Mouse (Mus musculus): ENCODE results near the gene Timp3. TPM values are rescaled to one million over a fixed set of nuclear protein-coding genes. Genes with fewer than 3 reads are reported as not detected.
"Not testable (repeated sequence)": the region's sequence is repeated elsewhere in the genome, so short reads cannot be mapped to it uniquely, and the experiment has no call there.

Gene Timp3
- total RNA-seq, 2 experiments from 2014 or later, result 48.0 to 62.4 TPM

- DNase-seq, result no peak
Observed at GRCm38 (mm10) chr10:86352521-86352920, 52.3 kb downstream of the Timp3 start.

GRCm38 (mm10) chr10:86356819-86357563 is 56.8 kb downstream of the Timp3 start:
- DNase-seq, result peak; percentile 4

- DNase-seq, result no peak
Observed at GRCm38 (mm10) chr10:86358307-86358975, 58.3 kb downstream of the Timp3 start.

GRCm38 (mm10) chr10:86359208-86359607 is 59.0 kb downstream of the Timp3 start:
- no peak for DNase-seq

GRCm38 (mm10) chr10:86359699-86360098 is 59.5 kb downstream of the Timp3 start:
- peak; percentile 32 for DNase-seq

GRCm38 (mm10) chr10:86363669-86364309 is 63.6 kb downstream of the Timp3 start:
- DNase-seq, result no peak

- DNase-seq, result no peak
Observed at GRCm38 (mm10) chr10:86365632-86366092, 65.5 kb downstream of the Timp3 start.

- no peak for DNase-seq
Observed at GRCm38 (mm10) chr10:86367346-86367745, 67.2 kb downstream of the Timp3 start.

- no peak for DNase-seq
Observed at GRCm38 (mm10) chr10:86368811-86369210, 68.6 kb downstream of the Timp3 start.

- no peak for DNase-seq
Observed at GRCm38 (mm10) chr10:86369346-86369745, 69.2 kb downstream of the Timp3 start.

GRCm38 (mm10) chr10:86371561-86371960 is 71.4 kb downstream of the Timp3 start:
- peak; percentile 55 for DNase-seq

- no peak for DNase-seq
Observed at GRCm38 (mm10) chr10:86374061-86374460, 73.9 kb downstream of the Timp3 start.

GRCm38 (mm10) chr10:86375903-86376302 is 75.7 kb downstream of the Timp3 start:
- no peak for DNase-seq

GRCm38 (mm10) chr10:86376392-86377185 is 76.4 kb downstream of the Timp3 start:
- DNase-seq, result peak; percentile 10

- DNase-seq, result not testable (repeated sequence)
Observed at GRCm38 (mm10) chr10:86378803-86379202, 78.6 kb downstream of the Timp3 start.

- no peak for DNase-seq
Observed at GRCm38 (mm10) chr10:86380626-86381025, 80.5 kb downstream of the Timp3 start.

GRCm38 (mm10) chr10:86381150-86381921 is 81.2 kb downstream of the Timp3 start:
- DNase-seq, result no peak

- no peak for DNase-seq
Observed at GRCm38 (mm10) chr10:86381922-86382260, 81.7 kb downstream of the Timp3 start.

GRCm38 (mm10) chr10:86384655-86385054 is 84.5 kb downstream of the Timp3 start:
- DNase-seq, result no peak

GRCm38 (mm10) chr10:86385656-86386055 is 85.5 kb downstream of the Timp3 start:
- no peak for DNase-seq

GRCm38 (mm10) chr10:86386232-86386631 is 86.1 kb downstream of the Timp3 start:
- DNase-seq, result no peak

All from gastrocnemius, postnatal 25 days (tissue).